Mouse (Mus musculus) spleen, adult 2 months (tissue): ENCODE data around the gene Tcf25.

ENCODE experiments used
- CTCF ChIP-seq: fragments of 200-500 bp; IDR thresholded peaks from 2 replicates; pipeline ENCODE4 v1.5.1; 2011; ENCODE audit warnings: mild to moderate bottlenecking, inconsistent platforms; ENCODE audit not compliant: insufficient read depth, insufficient read length, insufficient replicate concordance; ENCODE audit errors: extremely low read depth
- POLR2A ChIP-seq: fragments of 200-500 bp; IDR thresholded peaks from 2 replicates; pipeline ENCODE4 v1.6.1; 2011; ENCODE audit warnings: low read depth, low read length, inconsistent platforms

- no peak for TF ChIP-seq POLR2A
- no peak for TF ChIP-seq CTCF
Measured at GRCm38 (mm10) chr8:123414255-123414654, 40.7 kb downstream of the Tcf25 start.
